Mouse (Mus musculus) heart, embryonic 14.5 days (tissue): ENCODE data around the gene Osm. TPM values are rescaled to one million over a fixed set of nuclear protein-coding genes. Genes with fewer than 3 reads are reported as not detected.

Experiments
- ATAC-seq: fragments of 200-750 bp; cut with Nextera tagmentation; 2 replicates; pipeline ENCODE4 v1.8.0; 2017; ENCODE audit warnings: low read depth, moderate TSS enrichment; ENCODE audit not compliant: insufficient number of reproducible peaks, insufficient read depth, low FRiP score
- H3K27ac ChIP-seq, 2 experiments: fragments of 200-500 bp in 1 of 2; fragments of 300-500 bp in 1 of 2; sonication (generic) in 1 of 2; replicated peaks in 1 of 2; 2 replicates each; pipeline ENCODE4 v1.5.1; 2012 to 2014; ENCODE audit warnings: low read depth in 2 of 2, low read length in 2 of 2, control low read depth in 1 of 2, mild to moderate bottlenecking in 1 of 2, mixed read lengths in 1 of 2; ENCODE audit not compliant: control insufficient read depth in 1 of 2, insufficient read depth in 1 of 2
- H3K27me3 ChIP-seq: fragments of 300-500 bp; sonication (generic); 2 replicates; pipeline ENCODE4 v1.6.1; 2014; ENCODE audit warnings: mild to moderate bottlenecking, low read length, control low read depth; ENCODE audit not compliant: control insufficient read depth, insufficient read depth
- H3K36me3 ChIP-seq: fragments of 300-500 bp; sonication (generic); 2 replicates; pipeline ENCODE4 v1.6.1; 2014; ENCODE audit warnings: mild to moderate bottlenecking, control low read depth, low read length, mixed read lengths; ENCODE audit not compliant: control insufficient read depth, insufficient read depth
- H3K4me1 ChIP-seq, 2 experiments: fragments of 200-500 bp in 1 of 2; fragments of 300-500 bp in 1 of 2; sonication (generic) in 1 of 2; 2 replicates each; pipeline ENCODE4 v1.6.1; 2012 to 2014; ENCODE audit warnings: low read length in 2 of 2, control low read depth in 1 of 2, mixed read lengths in 1 of 2; ENCODE audit not compliant: control insufficient read depth in 2 of 2, insufficient read depth in 2 of 2
- H3K4me2 ChIP-seq: fragments of 300-500 bp; sonication (generic); 2 replicates; pipeline ENCODE4 v1.6.1; 2014; ENCODE audit warnings: mild to moderate bottlenecking, low read length
- H3K4me3 ChIP-seq, 2 experiments: fragments of 200-500 bp in 1 of 2; fragments of 300-500 bp in 1 of 2; sonication (generic) in 1 of 2; 2 replicates each; pipeline ENCODE4 v1.5.1; 2012 to 2014; ENCODE audit warnings: low read length in 2 of 2, mild to moderate bottlenecking in 2 of 2, control low read depth in 1 of 2, low read depth in 1 of 2, moderate library complexity in 1 of 2; ENCODE audit not compliant: control insufficient read depth in 1 of 2, insufficient read depth in 1 of 2
- H3K9ac ChIP-seq: fragments of 300-500 bp; sonication (generic); 2 replicates; pipeline ENCODE4 v1.6.1; 2014; ENCODE audit warnings: mild to moderate bottlenecking, low read length
- H3K9me3 ChIP-seq: fragments of 300-500 bp; sonication (generic); 2 replicates; pipeline ENCODE4 v1.6.1; 2016; ENCODE audit warnings: low read length, control low read depth; ENCODE audit not compliant: control insufficient read depth
- WGBS: fragments of 180-500 bp; shearing (Covaris S2); extraction: QIAGEN DNeasy Blood & Tissue Kit; methylation state at CpG from one replicate; pipeline ENCODE4 v1.1.7; 2014; 5-methylcytosine and 5-hydroxymethylcytosine counted together
- polyA plus RNA-seq: library from polyadenylated mRNA; unstranded; fragments of >200 nt; fragmentation: Nextera tagmentation; extraction: Ambion mirVana; gene quantifications from 2 replicates; pipeline ENCODE4 v1.2.1, GENCODE M21; 2014

Gene Osm
- polyA plus RNA-seq, 1 experiment from 2014 or later, result not detected

DNA sequence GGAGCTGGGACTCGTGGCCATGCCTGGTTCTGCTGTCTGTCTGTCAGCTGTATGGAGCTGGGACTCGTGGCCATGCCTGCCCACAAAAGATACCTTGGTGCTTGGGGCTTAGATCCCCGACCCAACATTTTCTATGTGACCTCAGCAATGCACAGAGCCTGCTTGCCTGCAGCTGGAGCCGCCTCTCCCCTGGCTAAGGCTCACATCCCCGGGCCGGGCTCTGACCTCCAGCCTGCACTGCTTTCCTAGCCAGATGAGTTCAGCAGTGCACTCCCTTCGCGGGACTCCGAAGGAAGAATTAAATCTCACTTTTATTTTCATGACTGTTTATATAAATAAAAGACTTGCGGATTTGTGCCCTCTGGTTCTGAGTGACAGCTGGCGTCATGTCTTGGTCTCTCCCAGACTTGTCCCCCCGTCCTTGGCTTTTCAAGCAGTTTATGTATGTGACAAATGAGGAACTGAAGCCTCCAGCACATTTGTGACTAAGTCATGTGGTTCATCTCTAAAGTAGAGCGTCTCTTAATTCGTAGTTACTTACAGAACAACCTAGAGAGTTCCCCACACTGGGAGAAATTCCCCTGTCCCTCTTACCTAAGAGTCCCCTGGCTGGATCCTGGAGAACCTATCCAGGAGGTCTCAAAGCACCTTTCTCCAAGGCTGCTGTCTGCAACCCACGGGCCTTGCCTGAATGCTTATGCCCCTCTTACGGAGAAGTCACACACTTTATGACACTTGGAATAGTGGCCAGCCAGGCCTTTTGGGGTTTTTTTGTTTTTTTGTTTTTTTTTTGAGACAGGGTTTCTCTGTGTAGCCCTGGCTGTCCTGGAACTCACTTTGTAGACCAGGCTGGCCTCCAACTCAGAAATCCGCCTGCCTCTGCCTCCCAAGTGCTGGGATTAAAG lies 13.9 kb upstream of the Osm start:
- Histone ChIP-seq H3K4me2 (no peak overlapping the region), H3K4me3 (no peak overlapping the region), H3K36me3 (no peaks in the 10 kb centered on the region), H3K9ac (no peak overlapping the region), H3K27ac (no peak overlapping the region), H3K4me1 (peaks cover 10 to 12% of the 10 kb centered on the region in 2 experiments), H3K9me3 (no peaks in the 10 kb centered on the region), H3K27me3 (no peaks in the 10 kb centered on the region; the same call in 1 of the 2 replicates)
- no peak for ATAC-seq
- 73% methylated on average over 17 of the region's 17 CpGs for WGBS

DNA sequence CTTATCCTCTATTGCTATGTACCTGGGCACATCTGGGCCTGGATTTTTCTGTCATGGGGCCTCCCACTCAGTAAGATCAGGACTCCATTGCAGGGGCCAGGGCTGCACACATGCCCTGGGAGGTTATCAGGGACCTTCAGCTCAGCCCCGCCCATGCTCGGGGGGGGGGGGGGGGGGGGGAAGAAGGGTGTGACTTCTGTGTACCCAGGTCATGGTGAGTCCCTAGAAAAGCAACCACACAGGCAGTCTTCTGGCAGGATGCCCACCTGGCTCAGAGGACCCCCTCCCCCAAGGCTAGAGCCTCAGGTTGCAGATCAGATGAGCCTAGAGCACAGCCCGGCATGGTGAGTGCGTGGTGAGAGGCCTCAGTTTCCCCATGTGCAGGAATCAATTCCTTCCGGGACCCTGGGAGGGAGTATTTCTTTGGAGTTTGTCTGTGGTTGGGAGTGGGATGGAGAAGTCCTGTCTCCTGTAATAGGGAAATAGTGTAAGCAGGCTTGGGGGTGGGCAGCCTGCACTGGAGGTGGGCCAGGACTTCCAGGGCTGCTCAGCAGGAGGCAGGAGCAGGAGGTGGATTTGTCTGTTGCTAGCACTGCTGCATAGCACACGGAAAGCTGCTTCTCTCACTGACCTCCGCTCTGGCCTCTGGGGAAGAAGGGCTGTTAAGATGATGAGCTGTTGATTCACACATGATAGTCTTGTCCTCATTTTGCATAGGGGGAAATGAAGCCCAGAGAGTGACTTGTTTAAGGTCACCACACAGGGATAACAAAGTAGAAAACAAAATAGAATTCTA lies 12.6 kb upstream of the Osm start:
- WGBS, result 18% methylated on average over 7 of the region's 7 CpGs
- Histone ChIP-seq H3K4me3 (no peak overlapping the region), H3K4me2 (no peak overlapping the region), H3K9me3 (no peaks in the 10 kb centered on the region), H3K9ac (no peak overlapping the region), H3K4me1 (peaks cover 2 to 6% of the 10 kb centered on the region in 2 experiments; a peak in 3 of 4 replicates), H3K27me3 (no peaks in the 10 kb centered on the region; the same call in 1 of the 2 replicates), H3K27ac (no peak overlapping the region), H3K36me3 (no peaks in the 10 kb centered on the region)
- no peak for ATAC-seq

DNA sequence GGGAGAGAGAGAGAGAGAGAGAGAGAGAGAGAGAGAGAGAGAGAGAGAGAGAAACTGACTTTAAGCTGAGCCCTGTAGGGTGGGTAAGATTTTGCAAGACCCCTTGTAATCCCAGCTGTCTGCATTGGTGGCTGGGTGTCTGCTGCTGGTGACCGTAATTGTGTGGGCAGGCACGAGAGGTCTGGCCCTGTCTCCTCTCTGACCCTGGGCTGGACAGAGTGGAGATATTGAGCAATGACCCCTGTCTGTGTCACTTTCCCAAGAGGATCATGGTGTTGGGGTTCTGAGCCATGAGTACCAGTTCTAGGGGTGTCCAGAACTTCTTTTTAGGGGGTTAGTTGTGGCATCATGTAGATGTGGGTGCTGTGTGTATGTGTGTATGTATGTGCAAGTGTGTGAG lies 12.0 kb upstream of the Osm start:
- no peaks in the 10 kb centered on the region for H3K9me3 ChIP-seq
- H3K4me2 ChIP-seq, result no peak overlapping the region
- H3K4me1 ChIP-seq, result peaks cover 2% of the 10 kb centered on the region in 2 experiments; a peak in 2 of 4 replicates
- no peaks in the 10 kb centered on the region; the same call in 1 of the 2 replicates for H3K27me3 ChIP-seq
- no peaks in the 10 kb centered on the region for H3K36me3 ChIP-seq
- H3K9ac ChIP-seq, result no peak overlapping the region; the same call in 1 of the 2 replicates
- no peak overlapping the region for H3K27ac ChIP-seq
- WGBS, result 42% methylated on average over 2 of the region's 2 CpGs
- no peak overlapping the region for H3K4me3 ChIP-seq
- ATAC-seq, result no peak

DNA sequence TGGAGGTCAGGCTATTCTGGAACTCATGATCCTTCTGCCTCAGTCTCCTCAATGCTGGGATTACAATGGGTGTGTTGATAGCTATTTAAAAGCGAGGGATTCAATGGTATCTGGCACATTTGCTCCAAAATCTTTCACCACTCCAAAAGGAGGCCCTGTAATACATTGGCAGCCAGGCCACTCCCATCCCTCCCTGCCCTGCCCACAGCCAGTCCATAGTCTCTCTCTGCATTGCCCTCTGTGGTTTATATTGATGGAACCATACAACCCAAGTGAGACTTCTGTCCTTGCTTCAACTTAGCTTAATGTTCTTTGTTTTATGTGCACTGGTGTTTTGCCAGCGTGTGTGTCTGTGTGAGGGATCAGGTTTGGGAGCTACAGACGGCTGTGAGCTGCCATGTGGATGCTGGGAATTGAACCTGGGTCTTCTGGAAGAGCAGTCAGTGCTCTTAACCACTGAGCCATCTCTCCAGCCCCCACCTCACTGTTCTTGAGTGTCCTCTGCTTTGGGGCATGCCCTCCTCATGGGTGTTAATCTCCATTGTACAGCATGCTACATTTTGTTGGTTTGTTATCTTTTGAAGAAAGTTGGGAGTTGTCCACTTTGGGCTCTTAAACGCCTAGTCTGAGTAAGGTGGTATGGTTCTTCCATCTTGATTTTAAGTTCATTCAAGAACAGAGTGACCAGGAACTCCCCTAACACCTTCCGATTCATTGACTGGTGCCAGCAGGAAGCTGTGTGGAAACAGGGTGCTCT lies 9.5 kb upstream of the Osm start:
- Histone ChIP-seq H3K27ac (no peak overlapping the region), H3K9ac (no peak overlapping the region), H3K27me3 (no peaks in the 10 kb centered on the region), H3K4me1 (no peaks in the 10 kb centered on the region; a peak in 1 of 4 replicates), H3K4me3 (no peak overlapping the region), H3K4me2 (no peak overlapping the region), H3K9me3 (no peaks in the 10 kb centered on the region), H3K36me3 (no peaks in the 10 kb centered on the region)
- WGBS, result 67% methylated on average over 5 of the region's 5 CpGs
- ATAC-seq, result no peak

DNA sequence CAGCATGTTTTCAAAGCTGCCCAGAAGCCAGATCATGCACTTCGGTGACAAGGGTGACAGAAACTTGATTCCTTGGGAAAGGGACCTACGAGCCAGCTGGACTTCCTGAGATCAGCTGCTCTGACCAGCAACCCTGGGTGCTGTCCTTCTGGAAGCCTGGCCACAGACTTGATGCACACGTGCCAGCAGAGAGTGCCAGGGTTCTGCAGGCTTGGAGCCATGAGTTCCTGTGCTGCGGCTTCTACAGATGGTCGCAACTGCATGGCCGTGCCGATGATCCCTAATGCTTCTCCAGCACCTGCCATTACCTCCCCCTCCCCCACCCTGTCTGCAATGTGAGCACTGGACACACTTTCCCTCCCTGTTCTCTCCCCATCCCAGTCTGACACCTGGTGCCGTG lies 7.8 kb upstream of the Osm start:
- Histone ChIP-seq H3K9me3 (no peaks in the 10 kb centered on the region), H3K36me3 (no peaks in the 10 kb centered on the region), H3K4me1 (peaks cover 0 to 2% of the 10 kb centered on the region in 2 experiments; a peak in 1 of 4 replicates), H3K9ac (no peak overlapping the region), H3K4me2 (no peak overlapping the region), H3K4me3 (no peak overlapping the region), H3K27ac (no peak overlapping the region), H3K27me3 (no peaks in the 10 kb centered on the region)
- ATAC-seq, result no peak
- 28% methylated on average over 8 of the region's 8 CpGs for WGBS

DNA sequence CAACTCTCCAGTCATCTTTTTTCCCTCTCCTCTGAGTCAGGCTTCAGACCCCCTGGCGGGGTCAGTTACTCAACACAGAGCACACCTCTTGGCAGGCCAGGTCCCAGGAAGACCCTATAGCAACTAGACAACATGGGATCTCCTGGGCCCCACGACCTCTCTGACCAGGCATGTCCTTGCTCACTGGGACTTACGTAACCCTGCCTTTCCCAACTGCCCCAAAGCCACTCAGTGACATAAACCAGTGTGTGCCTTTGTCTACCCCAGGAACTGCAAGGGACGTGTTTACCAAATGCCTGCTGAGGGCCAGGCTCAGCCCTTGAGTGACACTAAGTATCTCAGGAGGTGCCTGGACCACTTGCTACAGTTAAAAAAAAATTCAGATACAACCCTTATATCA lies 6.4 kb upstream of the Osm start:
- peaks cover 0 to 2% of the 10 kb centered on the region in 2 experiments; a peak in 1 of 4 replicates for H3K4me1 ChIP-seq
- H3K36me3 ChIP-seq, result no peaks in the 10 kb centered on the region
- no peak overlapping the region for H3K4me2 ChIP-seq
- no peak overlapping the region for H3K4me3 ChIP-seq
- no peaks in the 10 kb centered on the region for H3K27me3 ChIP-seq
- no peak overlapping the region for H3K9ac ChIP-seq
- WGBS, result 55% methylated on average over 4 of the region's 4 CpGs
- no peak for ATAC-seq
- H3K27ac ChIP-seq, result no peak overlapping the region
- no peaks in the 10 kb centered on the region for H3K9me3 ChIP-seq

DNA sequence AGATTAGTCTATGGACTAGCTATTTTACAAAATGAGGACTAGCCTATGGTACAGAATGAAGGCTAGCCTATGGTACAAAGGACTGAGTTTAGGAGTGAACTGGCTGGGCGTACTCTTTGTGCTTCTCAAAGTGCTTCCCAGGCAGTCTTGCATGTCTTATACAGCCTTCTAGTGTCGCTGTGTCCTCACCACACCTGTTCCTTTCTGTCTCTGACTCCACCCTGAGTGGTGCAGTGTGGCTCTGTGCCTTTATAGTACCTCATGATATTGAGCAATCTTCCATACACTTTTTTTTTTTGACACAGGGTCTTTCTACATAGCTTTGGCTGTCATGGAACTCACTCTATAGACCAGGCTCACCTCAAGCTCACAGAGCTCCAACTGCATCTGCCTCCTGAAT lies 4.8 kb upstream of the Osm start:
- H3K9me3 ChIP-seq, result no peaks in the 10 kb centered on the region
- H3K36me3 ChIP-seq, result no peaks in the 10 kb centered on the region
- peaks cover 2 to 5% of the 10 kb centered on the region in 2 experiments; a peak in 2 of 4 replicates for H3K4me1 ChIP-seq
- 90% methylated on average over 2 of the region's 2 CpGs for WGBS
- no peak for ATAC-seq
- no peak overlapping the region for H3K27ac ChIP-seq
- no peak overlapping the region for H3K4me3 ChIP-seq
- no peak overlapping the region for H3K9ac ChIP-seq
- H3K27me3 ChIP-seq, result no peaks in the 10 kb centered on the region
- H3K4me2 ChIP-seq, result no peak overlapping the region
